Mouse (Mus musculus): Measurements from ENCODE around the gene Mical3.

Mical3 gene

DNA sequence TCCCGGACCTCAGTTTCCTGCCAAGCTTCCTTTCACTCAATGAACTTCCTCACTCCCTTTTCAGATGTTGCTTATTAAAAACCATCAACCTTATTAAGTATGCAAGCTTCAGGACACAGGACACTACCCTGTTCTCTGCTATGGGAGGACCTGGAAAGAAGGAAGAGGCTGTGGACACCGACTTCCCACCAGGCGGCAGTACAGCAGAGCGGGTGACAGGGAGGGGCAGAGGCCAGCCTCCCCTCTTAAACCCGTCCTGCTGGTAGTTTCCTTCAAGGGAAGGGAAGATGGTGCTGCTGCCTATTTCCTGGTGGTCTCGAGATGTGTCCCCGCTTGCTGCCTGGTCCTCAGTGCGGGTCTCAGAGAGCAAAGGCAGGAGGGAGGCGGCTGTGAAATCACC is 117.0 kb downstream of the Mical3 start:
- DNase-seq (ENCODE audit: low spot score in 2 of 2) = peak; percentile 15 to 49

DNA sequence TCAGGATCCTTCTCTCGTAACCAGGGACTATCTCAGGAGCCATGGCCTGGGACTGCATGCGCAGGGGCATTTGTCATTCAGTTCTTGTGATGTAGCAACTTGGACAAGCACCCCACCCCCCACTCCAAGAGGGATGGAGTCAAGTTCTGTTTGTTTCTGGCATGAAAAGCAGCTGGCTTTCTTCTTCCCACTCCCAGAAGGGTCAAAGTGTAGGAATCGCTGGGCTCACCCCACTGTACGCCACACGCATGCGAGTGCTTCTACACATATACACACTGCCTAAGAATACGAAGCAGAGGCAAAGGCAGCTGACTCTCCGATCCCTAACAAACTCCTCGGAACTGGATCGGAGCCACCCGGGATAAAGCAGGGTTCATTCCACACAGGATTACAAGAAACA is 119.1 kb downstream of the Mical3 start:
- DNase-seq (ENCODE audit: low spot score in 2 of 2) = no peak

- no peak for DNase-seq (ENCODE audit: low spot score in 2 of 2)
Measured at GRCm38 (mm10) chr6:121009651-121010050, 121.1 kb downstream of the Mical3 start.

DNA sequence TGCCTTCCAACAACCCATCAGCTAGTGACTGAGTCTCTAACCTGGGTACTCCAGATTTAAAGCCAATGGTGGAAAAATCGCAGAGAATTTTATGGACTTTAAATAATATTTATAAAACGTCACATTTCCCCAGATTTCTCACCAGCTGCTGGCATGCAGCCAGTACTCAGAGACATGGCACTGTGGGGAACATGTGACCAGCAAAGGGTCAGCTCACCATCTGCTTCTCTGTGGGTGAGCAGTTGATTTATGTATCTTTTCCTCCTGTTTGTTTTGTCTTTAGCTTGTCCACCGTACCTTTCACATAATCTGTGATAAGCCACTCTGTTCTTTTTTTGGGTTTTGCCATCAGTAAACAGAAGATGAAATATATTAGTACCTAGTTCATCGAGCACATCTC is 125.8 kb downstream of the Mical3 start:
- DNase-seq (ENCODE audit: low spot score in 2 of 2) = no peak

DNA sequence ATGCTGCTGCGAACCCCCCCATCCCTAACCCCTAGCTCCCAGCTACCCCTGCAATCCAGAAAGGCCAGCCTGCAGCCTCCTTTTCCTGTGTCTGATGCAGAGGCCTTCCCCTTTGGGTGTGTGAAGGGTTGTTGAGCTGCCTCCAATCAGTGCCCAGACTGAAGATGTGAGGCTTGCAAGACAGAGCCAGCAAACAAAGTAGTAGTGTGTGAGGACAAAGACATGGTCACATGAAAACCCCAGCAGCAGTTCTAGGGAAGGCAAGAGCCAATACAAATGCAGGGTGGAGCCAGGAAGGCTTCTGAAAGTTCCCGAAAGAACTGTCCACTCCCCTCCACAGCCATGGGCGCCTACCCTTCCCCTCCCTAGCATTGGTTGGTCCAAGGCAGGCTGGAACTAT is 127.8 kb downstream of the Mical3 start:
- DNase-seq (ENCODE audit: low spot score in 2 of 2) = no peak

DNA sequence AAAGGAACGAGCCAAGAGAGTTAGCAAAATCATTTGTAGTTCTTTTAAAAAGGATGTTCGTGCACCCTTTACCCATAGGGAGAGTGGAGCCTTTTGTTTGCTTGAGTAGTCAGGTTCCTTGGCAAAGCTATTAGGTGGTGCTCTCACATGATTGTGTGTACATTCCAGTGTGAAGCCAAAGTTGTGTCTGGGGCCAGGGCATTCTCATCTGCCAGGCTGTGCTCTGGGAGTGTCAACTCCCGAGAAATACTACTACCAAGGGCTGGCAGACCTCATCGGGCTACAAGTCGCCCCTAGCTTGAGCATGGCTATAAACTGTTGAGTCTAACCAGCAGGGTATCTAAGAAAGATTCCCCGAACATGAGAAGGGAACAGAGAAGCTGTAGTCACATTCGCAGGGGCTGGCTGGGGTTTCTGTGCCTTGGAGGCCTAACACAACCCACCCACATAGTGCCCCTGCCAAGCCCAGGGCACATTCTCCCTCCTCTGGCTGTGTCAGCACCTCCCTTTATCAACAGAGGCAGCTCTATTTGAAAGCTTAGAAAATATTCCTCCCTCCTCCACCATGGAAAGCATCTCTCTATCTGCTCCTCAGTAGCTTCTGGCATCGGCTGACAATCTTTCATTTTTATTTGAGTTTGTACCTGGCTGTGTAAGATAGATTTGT is 130.8 kb downstream of the Mical3 start:
- no peak for DNase-seq (ENCODE audit: low spot score in 2 of 2)

DNA sequence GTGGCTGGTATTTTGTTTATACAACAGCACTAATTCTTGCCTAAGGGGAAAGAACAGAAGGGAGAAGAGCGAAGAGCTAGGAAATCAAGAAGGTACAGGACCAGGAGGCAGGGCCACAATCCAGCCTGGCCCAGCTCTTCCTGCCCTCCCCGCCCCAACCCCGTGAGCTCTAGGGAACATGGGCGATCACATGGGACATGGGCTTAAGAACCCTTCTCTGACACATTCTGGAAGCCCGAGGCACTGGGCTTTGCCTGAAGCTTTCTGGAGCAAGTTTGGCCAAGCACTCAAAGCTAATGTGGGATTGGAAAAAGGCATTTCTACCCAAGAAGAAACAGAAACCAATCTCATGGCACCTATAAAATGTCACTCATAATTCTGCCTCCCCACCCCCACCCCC is 131.7 kb downstream of the Mical3 start:
- DNase-seq (ENCODE audit: low spot score in 2 of 2) = no peak

DNA sequence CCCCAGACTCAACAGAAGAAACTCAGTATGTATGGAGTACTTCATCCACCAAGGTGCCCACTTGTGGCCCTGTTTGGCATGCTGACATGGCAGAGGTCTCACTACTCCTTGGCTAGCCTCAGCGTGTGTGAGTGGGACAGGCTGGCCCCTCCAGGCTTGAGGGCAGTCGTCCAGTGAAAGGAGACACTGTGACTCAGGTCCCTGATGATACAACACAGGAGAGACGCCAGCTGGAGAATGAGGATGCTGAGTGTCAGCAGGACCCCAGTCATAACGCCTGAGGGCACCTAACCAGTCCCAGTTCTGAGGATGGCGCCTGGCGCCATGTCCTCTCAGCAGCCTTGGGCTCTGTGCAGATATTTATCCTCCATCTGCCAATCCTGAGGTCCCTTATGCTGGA is 134.2 kb downstream of the Mical3 start:
- DNase-seq (ENCODE audit: low spot score in 2 of 2) = no peak

DNA sequence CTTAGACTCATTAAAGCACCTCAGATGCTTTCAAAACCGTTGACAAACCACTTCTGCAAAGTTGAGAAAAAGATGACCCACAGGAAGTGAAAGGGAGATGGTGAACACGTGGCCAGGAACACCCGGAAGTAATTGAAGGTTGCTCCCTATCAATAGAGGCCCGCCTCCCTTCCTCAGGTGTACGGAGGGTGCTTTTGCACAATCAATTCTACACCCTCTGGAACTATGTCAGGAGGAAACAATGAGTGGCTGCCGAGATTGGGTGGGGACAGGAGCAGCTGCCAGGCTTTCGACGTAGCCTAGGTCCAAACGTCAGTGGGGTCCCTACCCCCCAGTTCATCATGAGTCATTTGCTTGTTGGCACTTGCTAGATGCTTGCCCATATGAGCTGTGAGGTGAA is 135.3 kb downstream of the Mical3 start:
- no peak for DNase-seq (ENCODE audit: low spot score in 2 of 2)

DNA sequence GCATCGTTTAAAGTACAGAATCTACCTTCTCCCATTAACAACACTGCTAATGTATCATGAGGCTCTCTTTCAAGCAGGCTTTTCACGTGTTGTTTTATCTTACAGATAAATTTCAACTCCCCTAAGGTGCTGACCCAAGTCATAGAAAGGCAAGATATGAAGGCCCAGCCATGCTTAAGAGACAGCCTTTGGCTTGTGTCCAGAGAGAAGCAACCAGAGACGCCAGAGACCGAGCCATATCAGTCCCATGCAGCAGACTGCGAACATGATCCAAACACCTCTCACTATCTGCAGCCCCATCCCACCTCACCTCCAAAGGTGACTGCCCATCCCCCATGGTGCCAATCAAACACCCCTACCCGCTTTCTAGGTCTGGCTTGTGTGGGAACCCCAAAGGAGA is 138.9 kb downstream of the Mical3 start:
- no peak for DNase-seq (ENCODE audit: low spot score in 2 of 2)

GRCm38 (mm10) chr6:120987571-120988084 is 143.2 kb downstream of the Mical3 start:
- no peak for DNase-seq (ENCODE audit: low spot score in 2 of 2)

GRCm38 (mm10) chr6:120987164-120987563 is 143.6 kb downstream of the Mical3 start:
- no peak for DNase-seq (ENCODE audit: low spot score in 2 of 2)

- no peak for DNase-seq (ENCODE audit: low spot score in 2 of 2)
Measured at GRCm38 (mm10) chr6:120986172-120986571, 144.6 kb downstream of the Mical3 start.

GRCm38 (mm10) chr6:120982314-120982713 is 148.5 kb downstream of the Mical3 start:
- DNase-seq (ENCODE audit: low spot score in 2 of 2) = no peak

GRCm38 (mm10) chr6:120981537-120981936 is 149.3 kb downstream of the Mical3 start:
- peak in 1 of 2 experiments; percentile 41 for DNase-seq (ENCODE audit: low spot score in 2 of 2)

GRCm38 (mm10) chr6:120978019-120978621 is 152.7 kb downstream of the Mical3 start:
- DNase-seq (ENCODE audit: low spot score in 2 of 2) = no peak

GRCm38 (mm10) chr6:120976991-120977390 is 153.8 kb downstream of the Mical3 start:
- no peak for DNase-seq (ENCODE audit: low spot score in 2 of 2)

DNA sequence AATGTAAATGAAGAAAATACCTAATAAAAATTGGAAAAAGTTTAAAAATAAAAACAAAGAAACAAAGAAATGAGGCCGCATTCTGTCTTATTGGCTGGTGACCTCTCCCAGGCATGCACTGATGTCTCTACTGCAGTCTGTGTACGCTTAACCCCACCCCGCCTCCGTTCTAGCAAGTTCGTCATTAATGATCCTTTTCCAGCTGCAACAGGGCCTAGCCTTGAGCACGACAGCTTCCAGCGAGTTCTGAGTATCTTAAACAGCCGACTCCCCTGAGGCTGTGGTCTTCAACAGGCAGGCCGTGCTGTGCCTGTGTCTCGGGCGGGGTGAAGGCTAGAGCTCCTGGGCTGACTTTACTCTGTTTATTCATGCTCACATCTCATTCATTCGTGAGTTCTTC is 154.7 kb downstream of the Mical3 start:
- DNase-seq (ENCODE audit: low spot score in 2 of 2) = no peak

DNA sequence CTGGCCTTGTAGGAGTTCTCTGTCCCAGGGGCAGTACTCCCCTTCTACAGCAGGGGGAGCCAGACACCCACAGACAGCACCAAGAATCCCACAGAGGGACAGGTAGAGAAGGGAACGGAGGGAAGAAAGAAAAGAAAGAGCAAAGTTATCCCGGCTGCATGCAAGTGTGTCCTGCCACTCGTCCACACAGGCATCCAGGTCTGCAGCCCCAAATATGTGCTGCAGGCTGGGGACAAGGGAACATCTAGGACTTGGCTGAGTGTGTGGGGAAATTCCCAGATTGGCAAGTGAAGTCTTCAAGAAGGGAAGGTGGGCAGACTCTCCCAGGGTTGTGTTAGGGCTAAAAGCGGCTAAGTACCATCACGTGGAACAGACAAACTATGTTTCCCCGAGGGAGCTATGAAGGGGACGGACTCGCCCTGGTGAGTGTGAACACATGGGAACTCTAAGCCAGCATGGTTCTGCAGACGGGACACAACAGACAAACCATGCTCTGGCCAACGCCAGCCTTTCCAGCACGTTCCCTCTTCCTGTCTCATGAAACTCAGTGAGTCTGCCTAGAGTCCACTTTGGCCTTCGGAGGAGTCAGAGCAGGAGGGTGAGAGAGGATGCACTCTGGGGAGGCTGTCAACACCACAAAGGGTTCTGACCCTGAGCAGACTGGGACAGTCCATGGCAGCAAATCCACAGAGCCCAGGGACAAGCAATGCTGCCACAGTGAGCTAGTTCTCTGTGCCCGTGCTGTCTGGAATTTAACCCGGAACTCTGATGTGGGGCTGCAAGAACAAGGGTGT is 158.8 kb downstream of the Mical3 start:
- DNase-seq (ENCODE audit: low spot score in 2 of 2) = peak; percentile 66 to 87

DNA sequence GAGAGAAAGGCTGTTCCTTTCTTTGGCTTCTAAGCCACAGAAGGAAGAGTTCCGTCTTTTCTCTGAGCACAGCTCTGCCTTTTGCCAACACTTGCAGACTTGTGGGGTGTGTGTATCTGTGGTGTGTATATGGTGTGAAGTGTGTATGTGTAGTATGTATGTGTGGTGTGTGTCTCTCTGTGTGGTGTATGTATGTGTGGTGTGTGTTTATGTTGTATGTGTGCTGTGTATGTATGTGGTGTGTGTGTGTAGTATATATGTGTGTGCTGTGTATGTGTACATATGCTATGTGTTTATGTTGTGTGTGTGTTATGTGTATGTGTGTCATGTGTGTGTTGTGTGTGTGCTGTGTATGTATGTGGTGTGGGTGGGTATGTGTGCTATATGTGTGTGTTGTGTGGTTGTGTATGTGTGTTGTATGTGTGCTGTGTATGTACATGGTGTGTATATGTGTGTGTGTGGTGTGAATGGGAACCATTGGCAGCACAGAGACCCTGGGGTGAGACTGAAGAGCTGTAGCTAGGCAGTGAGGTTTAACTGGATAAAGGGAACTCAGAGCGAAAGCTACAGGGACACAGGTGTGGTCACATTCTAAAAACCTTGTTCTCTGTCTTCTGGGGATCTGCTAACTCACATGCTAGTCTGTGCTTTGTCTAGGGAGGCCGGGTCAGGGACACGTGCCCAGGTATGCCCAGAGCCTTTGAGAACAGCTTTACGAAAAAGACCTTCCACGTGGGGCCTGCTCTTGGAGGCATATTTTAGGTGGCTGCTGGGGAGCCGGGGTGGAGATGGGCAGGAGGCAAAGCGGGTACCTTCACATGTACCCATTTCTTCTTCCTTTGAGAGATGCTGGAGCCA is 159.6 kb downstream of the Mical3 start:
- DNase-seq (ENCODE audit: low spot score in 2 of 2) = no peak

DNA sequence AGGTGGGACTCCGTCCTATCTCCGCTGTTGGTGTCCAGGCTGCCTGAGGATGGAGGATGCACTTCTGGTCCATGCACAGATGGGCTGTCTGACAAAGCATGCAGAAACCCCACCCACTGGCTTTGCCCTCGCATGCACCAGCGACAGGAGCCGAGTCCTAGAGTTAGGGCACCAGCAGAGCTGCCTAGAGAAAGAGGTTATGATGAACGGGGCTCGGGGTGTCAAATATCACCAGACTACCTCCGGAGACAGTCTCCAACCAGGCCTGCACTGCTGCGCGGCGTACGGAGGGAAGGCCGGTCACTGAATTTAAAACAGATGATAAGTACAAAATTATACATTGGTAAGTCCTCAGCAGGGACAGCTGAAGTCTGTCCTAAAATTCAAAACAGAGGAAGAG is 165.0 kb downstream of the Mical3 start:
- no peak for DNase-seq (ENCODE audit: low spot score in 2 of 2)

DNA sequence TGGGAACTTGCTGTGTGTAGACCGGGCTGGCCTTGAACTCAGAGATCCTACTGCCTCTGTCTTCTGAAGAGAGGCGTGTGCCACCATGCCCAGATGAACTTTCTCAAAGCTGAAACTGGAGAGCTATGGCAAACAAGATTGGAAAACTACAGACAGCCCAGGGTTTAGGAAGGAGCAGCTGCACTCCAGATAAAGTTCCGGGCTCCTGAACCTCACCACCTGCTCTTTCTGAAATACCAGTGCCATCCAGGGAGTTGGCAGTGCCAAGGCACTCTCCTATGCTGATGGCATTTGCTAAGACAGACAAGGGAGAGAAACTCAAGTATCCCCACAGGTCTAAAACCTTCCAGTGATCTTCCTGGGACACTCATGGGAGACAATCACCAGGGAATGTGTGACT is 166.6 kb downstream of the Mical3 start:
- no peak for DNase-seq (ENCODE audit: low spot score in 2 of 2)
